Mouse (Mus musculus): Measurements from ENCODE around the gene Gm2056. TPM values are rescaled to one million over a fixed set of nuclear protein-coding genes. Genes with fewer than 3 reads are reported as not detected.
"Not testable (repeated sequence)": the region's sequence is repeated elsewhere in the genome, so short reads cannot be mapped to it uniquely, and the experiment has no call there.

Gm2056 gene
- not detected in 2 replicates for polyA plus RNA-seq (2015; fragmentation: Nextera tagmentation; extraction: Ambion mirVana)

GRCm38 (mm10) chr12:88026704-88027103 is at the start of gene Gm2056:
Gene Gm2056 (plus strand): TSS chr12:88027004.
- H3K9me3 ChIP-seq (ENCODE audit: low read length); H3K36me3 ChIP-seq (ENCODE audit: insufficient read depth, low read length); H3K4me2 ChIP-seq (replicated peaks; ENCODE audit: low read depth, low read length); H3K9ac ChIP-seq (replicated peaks; ENCODE audit: low read length); H3K4me1 ChIP-seq (ENCODE audit: insufficient read depth, low read length); H3K4me3 ChIP-seq (ENCODE audit: low read length); H3K27ac ChIP-seq (ENCODE audit: low read length); H3K27me3 ChIP-seq (ENCODE audit: insufficient read depth, low read length); ATAC-seq (ENCODE audit: low FRiP score, low TSS enrichment): not testable (repeated sequence)
- 83% methylated on average over 1 of the region's 1 CpGs for WGBS

DNA sequence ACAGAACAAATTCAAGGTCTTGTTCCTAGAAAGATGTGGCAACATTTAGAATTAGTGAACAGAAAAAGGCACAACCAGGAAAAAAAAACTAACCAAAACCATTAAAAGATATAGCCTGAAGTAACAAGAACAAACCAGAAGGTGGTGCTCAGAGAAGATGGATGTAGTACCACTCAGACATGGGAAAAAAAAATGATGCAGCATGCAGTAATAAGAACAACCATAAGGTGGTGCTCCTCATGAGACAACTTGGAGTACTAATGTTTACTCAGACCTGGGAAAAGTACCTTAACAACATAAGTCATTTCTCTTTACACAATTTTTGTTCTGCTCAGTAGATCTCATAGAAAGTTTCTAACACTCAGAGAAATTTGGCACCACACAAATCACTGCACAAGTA is 42.8 kb upstream of the Gm2056 start:
- not testable (repeated sequence) for H3K4me3 ChIP-seq (ENCODE audit: low read length); H3K4me1 ChIP-seq (ENCODE audit: insufficient read depth, low read length); H3K9ac ChIP-seq (replicated peaks; ENCODE audit: low read length); H3K27ac ChIP-seq (ENCODE audit: low read length); H3K36me3 ChIP-seq (ENCODE audit: insufficient read depth, low read length); ATAC-seq (ENCODE audit: low FRiP score, low TSS enrichment); H3K9me3 ChIP-seq (ENCODE audit: low read length); H3K4me2 ChIP-seq (replicated peaks; ENCODE audit: low read depth, low read length); H3K27me3 ChIP-seq (ENCODE audit: insufficient read depth, low read length)

GRCm38 (mm10) chr12:88004118-88004517 is 22.7 kb upstream of the Gm2056 start:
- ATAC-seq (ENCODE audit: low FRiP score, low TSS enrichment); H3K27me3 ChIP-seq (ENCODE audit: insufficient read depth, low read length); H3K4me2 ChIP-seq (replicated peaks; ENCODE audit: low read depth, low read length); H3K36me3 ChIP-seq (ENCODE audit: insufficient read depth, low read length); H3K4me1 ChIP-seq (ENCODE audit: insufficient read depth, low read length); H3K9ac ChIP-seq (replicated peaks; ENCODE audit: low read length); H3K9me3 ChIP-seq (ENCODE audit: low read length); H3K27ac ChIP-seq (ENCODE audit: low read length); H3K4me3 ChIP-seq (ENCODE audit: low read length): not testable (repeated sequence)
- whole genome bisulfite sequencing, result 72% methylated on average over 3 of the region's 3 CpGs

DNA sequence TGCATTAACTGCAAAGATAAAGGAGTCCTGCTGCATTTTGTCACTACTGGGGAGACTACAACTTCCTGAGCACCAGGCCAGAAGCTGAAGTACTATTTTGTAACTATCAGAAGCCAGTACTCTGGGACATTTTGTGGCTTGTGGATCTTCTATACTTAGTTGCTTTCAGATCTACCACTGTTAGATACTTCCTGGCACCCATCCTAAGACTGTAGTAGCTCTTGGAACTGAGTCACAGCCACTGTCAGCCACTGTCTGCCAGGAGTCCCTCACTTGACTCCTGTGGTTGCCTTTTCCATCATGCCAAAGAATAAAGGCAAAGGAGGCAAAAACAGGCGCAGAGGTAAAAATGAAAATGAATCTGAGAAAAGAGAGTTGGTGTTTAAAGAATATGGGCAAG is 15.3 kb upstream of the Gm2056 start, which contains the start of gene Gm2075:
Gene Gm2075 (plus strand): TSS at position 301 of the 400 bp plus-strand sequence.
- H3K9me3 ChIP-seq (ENCODE audit: low read length); H3K9ac ChIP-seq (replicated peaks; ENCODE audit: low read length); H3K27me3 ChIP-seq (ENCODE audit: insufficient read depth, low read length); H3K36me3 ChIP-seq (ENCODE audit: insufficient read depth, low read length); H3K4me2 ChIP-seq (replicated peaks; ENCODE audit: low read depth, low read length); ATAC-seq (ENCODE audit: low FRiP score, low TSS enrichment); H3K4me1 ChIP-seq (ENCODE audit: insufficient read depth, low read length); H3K4me3 ChIP-seq (ENCODE audit: low read length); H3K27ac ChIP-seq (ENCODE audit: low read length): not testable (repeated sequence)
- no CpG with 5 or more reads among the region's 1 CpGs for WGBS

DNA sequence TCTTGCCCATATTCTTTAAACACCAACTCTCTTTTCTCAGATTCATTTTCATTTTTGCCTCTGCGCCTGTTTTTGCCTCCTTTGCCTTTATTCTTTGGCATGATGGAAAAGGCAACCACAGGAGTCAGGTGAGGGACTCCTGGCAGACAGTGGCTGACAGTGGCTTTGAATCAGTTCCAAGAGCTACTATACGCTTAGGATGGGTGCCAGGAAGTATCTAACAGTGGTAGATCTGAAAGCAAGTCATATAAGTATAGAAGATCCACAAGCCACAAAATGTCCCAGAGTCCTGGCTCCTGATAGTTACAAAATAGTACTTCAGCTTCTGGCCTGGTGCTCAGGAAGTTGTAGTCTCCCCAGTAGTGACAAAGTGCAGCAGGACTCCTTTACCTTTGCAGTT is 8.1 kb upstream of the Gm2056 start, which contains the start of gene Gm6803:
Gene Gm6803 (minus strand): TSS at position 101 of the 400 bp plus-strand sequence.
- not testable (repeated sequence) for ATAC-seq (ENCODE audit: low FRiP score, low TSS enrichment); H3K4me2 ChIP-seq (replicated peaks; ENCODE audit: low read depth, low read length); H3K36me3 ChIP-seq (ENCODE audit: insufficient read depth, low read length); H3K27me3 ChIP-seq (ENCODE audit: insufficient read depth, low read length); H3K27ac ChIP-seq (ENCODE audit: low read length); H3K9me3 ChIP-seq (ENCODE audit: low read length); H3K9ac ChIP-seq (replicated peaks; ENCODE audit: low read length); H3K4me3 ChIP-seq (ENCODE audit: low read length); H3K4me1 ChIP-seq (ENCODE audit: insufficient read depth, low read length)
- WGBS, result 72% methylated on average over 1 of the region's 2 CpGs

- H3K27me3 ChIP-seq (ENCODE audit: insufficient read depth, low read length); H3K4me1 ChIP-seq (ENCODE audit: insufficient read depth, low read length); H3K27ac ChIP-seq (ENCODE audit: low read length); H3K9me3 ChIP-seq (ENCODE audit: low read length); H3K4me3 ChIP-seq (ENCODE audit: low read length); H3K9ac ChIP-seq (replicated peaks; ENCODE audit: low read length); H3K36me3 ChIP-seq (ENCODE audit: insufficient read depth, low read length); ATAC-seq (ENCODE audit: low FRiP score, low TSS enrichment); H3K4me2 ChIP-seq (replicated peaks; ENCODE audit: low read depth, low read length): not testable (repeated sequence)
- WGBS, result 90% methylated on average over 5 of the region's 5 CpGs
Measured at GRCm38 (mm10) chr12:88032250-88032649, 5.4 kb downstream of the Gm2056 start.

DNA sequence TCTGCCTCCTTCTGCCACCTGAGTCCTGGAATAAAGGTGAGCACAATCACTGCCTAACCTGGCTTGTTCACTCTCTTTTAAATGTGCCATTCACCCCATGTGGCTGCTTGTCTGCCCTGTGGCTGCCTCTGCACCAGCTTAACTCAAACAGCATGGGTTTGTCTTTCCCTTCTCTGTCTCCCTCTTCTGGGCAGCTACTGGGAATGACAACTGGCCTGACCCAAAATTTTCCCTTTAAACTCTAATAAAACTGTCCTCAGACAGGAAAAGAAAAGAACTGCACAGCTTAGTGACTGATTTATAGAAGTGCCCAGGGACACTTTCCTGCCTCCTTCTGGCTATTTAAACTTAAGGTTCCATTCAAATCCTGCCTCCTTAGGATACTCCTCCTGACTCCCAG is 12.3 kb downstream of the Gm2056 start:
- ATAC-seq (ENCODE audit: low FRiP score, low TSS enrichment); H3K4me1 ChIP-seq (ENCODE audit: insufficient read depth, low read length): not testable (repeated sequence)

DNA sequence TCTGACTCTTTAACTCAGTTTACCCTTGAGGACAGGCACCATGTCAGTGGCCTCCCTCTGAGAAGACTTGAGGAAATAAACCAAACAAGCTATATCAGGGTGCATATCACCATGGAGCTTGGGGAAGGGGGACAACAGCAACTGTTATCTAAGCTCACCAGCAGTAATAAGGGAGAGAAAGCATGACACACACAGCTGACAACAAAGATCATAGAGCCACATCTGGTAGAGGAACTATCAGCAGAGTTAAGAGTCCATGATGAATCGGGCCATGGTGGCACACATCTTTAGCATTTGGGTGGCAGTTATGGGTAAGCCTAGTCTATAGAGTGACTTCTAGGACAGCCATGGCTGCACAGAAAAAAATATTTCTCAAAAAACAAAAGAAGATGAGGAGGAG is 12.9 kb downstream of the Gm2056 start:
- H3K27me3 ChIP-seq (ENCODE audit: insufficient read depth, low read length); H3K27ac ChIP-seq (ENCODE audit: low read length); H3K4me1 ChIP-seq (ENCODE audit: insufficient read depth, low read length); ATAC-seq (ENCODE audit: low FRiP score, low TSS enrichment); H3K4me2 ChIP-seq (replicated peaks; ENCODE audit: low read depth, low read length); H3K9me3 ChIP-seq (ENCODE audit: low read length); H3K9ac ChIP-seq (replicated peaks; ENCODE audit: low read length); H3K36me3 ChIP-seq (ENCODE audit: insufficient read depth, low read length); H3K4me3 ChIP-seq (ENCODE audit: low read length): not testable (repeated sequence)
- WGBS, result 91% methylated on average over 1 of the region's 1 CpGs

More for the DNA sequence above, 12.3 kb downstream of the Gm2056 start:
- not testable (repeated sequence) for H3K9me3 ChIP-seq (ENCODE audit: low read length); H3K4me2 ChIP-seq (replicated peaks; ENCODE audit: low read depth, low read length); H3K27me3 ChIP-seq (ENCODE audit: insufficient read depth, low read length); H3K9ac ChIP-seq (replicated peaks; ENCODE audit: low read length); H3K36me3 ChIP-seq (ENCODE audit: insufficient read depth, low read length); H3K4me3 ChIP-seq (ENCODE audit: low read length); H3K27ac ChIP-seq (ENCODE audit: low read length)

- ATAC-seq (ENCODE audit: low FRiP score, low TSS enrichment), result not testable (repeated sequence)
- WGBS, result 71% methylated on average over 1 of the region's 1 CpGs
Measured at GRCm38 (mm10) chr12:88045226-88045625, 18.4 kb downstream of the Gm2056 start.

More at GRCm38 (mm10) chr12:88045226-88045625, 18.4 kb downstream of the Gm2056 start:
- not testable (repeated sequence) for H3K27me3 ChIP-seq (ENCODE audit: insufficient read depth, low read length); H3K4me2 ChIP-seq (replicated peaks; ENCODE audit: low read depth, low read length); H3K9me3 ChIP-seq (ENCODE audit: low read length); H3K4me3 ChIP-seq (ENCODE audit: low read length); H3K9ac ChIP-seq (replicated peaks; ENCODE audit: low read length); H3K4me1 ChIP-seq (ENCODE audit: insufficient read depth, low read length); H3K36me3 ChIP-seq (ENCODE audit: insufficient read depth, low read length); H3K27ac ChIP-seq (ENCODE audit: low read length)
